Mouse (Mus musculus) B cell, adult 2 months (primary cell): ENCODE results near the gene Gstk1.
A peak's percentile ranks its signal among the peaks of the same experiment; 100 is the strongest.

ENCODE experiments used
- DNase-seq, 2 experiments: peaks; one replicate each; pipeline ENCODE4 v3.0.0; 2022

Gene Gstk1

DNA sequence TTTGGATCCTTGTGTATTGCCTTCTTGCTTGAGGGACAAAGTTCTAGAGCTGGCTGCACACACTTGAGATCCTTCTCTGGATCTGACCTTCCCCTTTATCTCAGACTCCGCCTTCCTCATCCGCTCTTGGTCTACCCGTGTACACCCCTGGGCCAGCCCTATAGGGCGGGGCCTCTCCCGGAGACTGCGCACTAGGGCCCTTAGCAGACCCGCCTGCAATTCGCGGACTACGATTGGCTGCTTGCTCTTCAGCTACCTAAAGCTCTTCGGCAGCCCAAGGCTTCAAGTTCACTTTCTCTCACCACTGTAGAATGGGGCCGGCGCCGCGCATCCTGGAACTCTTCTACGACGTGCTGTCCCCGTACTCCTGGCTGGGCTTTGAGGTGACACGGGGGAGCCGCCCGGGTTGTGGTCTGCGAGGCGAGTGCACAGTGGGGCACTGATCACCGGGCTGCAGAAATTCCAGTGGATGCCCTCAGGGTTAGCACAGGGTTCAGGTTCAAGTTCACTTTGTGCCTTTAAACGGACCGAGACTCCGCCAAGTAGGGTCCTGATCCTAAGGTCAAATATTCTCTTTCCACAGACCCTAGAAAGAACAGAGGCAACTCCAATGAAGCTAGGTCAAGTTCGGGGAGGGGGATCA lies at the start of gene Gstk1:
Gene Gstk1 (plus strand): TSS at position 225 of the 643 bp plus-strand sequence.
- DNase-seq: peak; percentile 84 to 86

DNA sequence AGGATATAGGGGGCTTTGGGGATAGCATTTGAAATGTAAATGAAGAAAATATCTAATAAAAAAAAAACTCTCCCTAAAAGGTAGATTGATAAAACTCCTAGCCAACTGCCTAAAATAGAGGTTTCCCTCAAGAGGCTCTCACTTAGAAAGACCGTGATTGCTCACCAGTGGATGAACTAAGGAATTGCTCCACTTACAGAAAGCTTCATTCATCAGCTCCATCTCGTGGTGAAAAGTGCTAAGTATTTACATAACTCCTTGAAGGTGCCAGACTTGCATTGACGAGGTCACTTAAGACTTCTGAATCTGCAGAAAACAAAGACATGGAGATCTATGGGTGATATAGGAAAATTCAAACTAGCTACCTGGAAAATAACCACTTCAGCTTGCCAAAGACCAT lies 48.0 kb upstream of the Gstk1 start:
- no peak for DNase-seq

DNA sequence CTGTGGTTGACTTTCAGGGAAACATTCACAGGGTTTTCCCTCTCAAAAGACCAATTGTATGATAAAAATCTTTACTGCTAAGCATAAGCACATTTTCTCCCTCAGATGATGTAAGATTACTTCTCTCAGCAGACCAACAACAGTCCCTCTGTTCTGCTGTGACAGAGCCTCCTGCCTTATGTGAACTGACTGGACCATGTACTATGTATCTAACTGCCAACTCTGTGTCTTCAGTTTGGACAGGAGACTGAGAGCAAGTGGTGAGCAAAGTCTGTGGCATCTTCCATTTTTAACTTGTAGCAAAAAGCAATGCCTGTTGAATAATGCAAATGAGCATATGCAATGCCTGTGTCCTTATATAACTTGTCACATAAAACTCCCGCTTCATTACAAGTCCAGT lies 46.2 kb upstream of the Gstk1 start:
- DNase-seq: no peak

DNA sequence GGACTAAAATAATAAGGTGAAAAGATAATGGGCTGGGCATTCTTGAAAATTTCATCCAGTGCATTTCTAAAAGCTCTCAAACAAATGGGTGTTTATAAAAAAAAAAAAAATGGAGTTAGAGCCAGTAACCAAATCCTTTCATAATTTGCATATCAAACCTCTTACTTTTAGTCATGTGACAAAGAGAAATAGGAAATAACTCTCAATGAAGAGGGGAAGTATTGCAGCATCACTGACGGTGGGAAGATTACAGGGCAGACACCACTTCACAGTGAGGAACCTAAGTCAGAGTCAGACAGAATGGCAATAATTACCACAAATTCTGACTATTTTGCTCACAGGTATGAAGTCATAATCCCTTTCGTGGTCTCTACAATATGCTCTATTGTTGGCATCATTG lies 30.7 kb upstream of the Gstk1 start, which contains the start of gene Tas2r144:
Gene Tas2r144 (plus strand): TSS at position 301 of the 400 bp plus-strand sequence.
- no peak for DNase-seq

DNA sequence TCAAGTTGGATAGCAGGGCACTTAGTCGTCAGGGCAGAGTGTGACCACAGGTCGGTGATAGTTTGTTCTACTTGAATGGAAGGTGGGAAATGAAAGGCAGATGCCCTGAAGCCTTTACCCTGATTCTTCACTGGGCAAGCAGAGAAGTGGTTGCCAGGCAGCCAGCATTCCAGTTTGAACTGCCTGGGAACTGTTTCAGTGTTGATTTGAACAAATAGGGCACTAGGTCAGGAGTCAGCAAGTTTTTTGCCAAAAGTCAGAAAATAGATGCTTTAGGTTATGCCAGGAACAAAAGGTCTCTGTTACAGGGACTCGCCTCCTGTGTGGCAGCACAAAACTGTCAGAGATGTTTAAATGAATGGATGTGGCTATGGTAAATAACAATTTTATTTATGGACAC lies 23.4 kb upstream of the Gstk1 start:
- no peak for DNase-seq

DNA sequence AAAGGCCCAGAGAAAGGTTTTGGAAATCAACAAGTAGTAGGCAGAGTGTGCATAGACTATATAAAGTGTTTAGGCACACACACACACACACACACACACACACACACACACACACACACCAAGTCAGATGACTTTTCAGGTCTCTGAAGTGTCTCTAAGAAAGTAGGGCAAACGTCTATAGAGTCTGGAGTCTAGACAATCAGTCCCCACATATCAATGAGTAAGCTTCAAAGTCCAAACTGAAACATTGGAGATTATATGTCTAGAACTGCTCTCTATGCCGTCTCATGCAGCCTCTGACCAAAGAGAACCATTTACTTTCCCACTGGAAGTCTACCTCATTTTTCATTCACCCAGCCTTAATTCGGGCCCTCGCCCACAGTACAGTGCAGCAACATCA lies 20.7 kb upstream of the Gstk1 start:
- DNase-seq: no peak

DNA sequence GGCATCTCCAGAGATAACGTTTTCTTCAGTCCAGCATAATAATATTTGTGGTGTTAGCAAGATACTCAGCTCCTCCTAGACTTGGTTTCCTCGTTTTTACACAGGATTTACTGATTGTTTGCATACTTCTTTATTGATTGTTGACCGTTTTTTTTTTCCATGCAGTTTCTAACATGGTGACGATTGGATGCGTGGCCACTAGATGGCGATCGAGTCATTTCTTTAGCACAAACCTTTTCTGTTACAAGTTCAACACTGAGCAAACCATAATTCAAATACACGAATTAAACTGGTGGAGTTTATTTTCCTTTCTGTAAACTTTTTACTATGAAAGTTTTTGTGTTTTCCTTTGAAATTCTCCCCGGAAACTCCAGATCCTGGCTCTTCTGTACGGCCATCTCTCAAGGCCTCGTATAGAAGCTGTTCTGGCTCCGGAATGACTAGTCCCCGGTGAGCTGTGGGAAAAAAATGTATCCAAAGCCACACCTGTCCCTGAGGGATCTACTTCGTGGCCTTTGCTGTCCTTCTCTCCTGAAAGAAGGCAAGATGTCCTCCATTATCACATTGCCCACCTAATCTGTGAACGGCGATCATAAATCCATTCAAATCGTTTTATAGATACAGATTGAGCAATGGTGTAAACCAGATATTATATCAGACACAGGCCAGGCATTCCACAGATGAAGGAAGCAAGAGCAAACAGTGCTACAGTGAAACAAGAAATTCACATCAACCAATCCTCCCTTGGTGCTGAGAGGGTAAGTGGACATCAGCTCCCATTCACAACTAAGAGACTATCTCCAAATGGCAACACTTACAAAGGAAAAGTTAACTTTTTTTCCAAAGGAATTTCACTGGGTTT lies 18.3 kb upstream of the Gstk1 start:
- peak; percentile 78 to 80 for DNase-seq

DNA sequence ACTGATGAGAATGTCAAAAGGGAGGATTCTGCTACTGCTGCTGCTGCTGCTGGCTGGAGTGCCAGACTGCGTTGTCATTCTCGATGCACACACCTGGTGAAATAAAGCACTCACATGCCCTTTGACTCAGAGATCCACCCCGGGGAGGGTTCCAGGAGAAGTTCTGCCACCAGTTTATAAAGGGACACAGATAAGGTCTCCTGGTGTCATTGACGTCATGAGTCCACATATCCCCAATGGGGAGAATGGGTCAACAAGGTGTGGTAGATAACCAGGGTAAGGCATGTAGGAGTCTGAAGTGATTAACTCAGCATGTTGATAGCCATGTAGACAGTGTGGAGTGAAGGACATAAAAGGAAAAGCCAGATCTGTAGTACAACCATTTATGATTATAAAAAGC lies 16.1 kb upstream of the Gstk1 start:
- no peak for DNase-seq

DNA sequence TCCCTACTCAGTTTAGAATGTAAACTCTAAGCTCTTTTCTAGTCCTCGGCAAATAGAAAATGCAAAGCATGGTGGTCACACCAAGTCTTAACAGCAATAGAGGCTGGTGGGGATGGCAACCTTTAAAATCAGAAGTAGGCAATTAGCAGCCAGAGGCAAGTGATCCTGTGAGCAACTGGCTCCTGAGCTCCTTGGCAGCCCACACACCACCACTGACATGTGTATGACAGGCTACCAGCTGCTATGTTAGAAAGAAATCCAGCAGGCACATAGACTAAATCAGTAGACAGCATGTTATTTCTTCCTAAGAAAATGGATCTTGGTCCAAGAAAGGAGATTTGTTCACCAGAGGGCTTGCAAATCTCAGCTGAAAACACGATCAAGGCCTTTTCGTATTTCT lies 14.5 kb upstream of the Gstk1 start:
- DNase-seq: no peak

DNA sequence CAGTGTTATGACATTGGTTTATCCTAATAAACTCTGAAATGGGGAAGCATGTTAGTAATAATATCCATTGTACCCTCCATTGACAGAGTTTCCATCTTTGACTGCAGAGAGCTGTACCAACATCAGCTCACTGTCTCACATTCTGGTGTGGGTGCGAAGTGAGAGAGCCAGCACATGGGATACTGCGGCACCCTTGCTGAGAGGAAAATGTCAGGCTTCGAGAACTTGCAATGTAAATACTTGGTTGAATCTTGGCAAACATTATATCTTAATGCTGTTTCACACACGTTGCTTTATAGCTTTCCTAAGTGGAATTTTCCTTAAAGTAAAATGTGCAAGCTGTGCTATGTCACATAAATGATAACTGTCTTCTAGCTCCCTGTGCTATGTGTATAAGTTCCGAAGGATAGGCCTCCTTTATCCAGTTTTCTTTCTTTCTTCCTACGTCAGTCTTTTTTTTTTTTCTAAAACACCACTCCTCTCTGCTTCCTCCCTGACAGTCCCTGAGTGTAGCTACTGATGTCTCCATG lies 8.4 kb upstream of the Gstk1 start:
- DNase-seq: no peak

DNA sequence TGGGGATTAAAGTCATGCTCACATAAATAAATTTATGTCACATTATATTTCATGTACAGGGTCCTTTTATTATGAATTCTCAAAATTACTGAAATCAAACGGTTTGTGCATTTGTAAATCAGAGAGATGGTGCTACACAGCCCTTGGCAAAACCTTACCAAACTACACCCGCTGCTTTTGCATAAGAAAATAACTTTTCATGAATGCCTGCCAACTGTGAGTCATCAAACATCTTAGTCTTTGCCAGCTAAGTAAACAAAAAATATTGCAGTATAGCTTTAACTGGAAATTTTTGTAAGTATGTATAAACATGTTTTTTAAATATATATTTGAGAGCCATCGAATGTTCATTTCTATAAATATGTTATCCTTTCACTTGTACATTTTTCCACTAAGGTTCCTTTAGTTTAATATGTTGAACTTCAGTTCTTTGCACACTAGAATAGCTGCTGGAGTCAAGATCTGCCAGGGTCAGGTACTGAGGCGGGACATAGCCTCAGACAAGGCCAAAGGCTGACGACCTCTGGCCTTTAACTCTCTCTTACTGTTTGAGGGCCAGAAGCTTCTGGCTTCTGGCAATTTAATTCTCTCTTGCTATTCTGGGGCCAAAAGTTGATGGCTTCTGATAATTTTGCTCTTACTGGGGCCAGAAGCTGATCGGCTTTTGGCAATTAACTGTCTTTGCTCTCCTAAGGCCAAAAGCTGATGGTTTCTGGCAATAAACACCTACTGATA lies 4.3 kb upstream of the Gstk1 start:
- no peak for DNase-seq

DNA sequence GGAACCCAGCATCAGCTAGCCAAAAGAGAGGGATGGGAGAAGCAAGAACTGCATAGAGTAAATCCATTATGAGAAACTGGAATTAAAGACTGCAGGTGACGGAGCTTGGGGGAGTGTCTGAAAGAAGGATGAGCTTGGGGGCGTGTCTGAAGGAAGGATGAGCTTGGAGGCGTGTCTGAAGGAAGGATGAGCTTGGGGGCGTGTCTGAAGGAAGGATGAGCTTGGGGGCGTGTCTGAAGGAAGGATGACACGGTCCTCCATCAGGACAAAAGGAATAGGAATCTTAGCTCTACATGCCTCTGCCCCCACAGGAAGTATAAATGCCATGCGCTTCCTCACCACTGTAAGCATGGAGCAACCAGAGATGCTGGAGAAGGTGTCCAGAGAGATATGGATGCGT lies 1.4 kb downstream of the Gstk1 start:
- no peak for DNase-seq

DNA sequence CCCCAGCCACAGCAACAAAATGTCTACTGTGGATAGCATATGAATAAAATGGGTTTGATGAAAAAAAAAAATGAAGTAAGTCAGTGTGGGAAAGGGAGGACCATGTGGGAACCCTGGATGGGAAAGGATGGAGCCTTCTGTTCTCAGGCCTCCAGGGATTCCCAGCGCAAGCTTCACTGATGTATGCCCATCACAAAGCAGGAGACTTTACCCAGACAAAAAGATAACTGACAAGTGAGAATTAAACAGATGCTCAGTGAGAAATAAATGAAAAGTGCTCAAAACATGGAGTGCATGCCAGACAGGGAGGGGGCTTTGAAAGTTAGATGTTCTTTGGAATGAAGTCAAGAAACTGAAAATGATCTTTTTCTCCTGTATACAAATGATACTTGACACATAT lies 2.2 kb downstream of the Gstk1 start:
- no peak for DNase-seq

DNA sequence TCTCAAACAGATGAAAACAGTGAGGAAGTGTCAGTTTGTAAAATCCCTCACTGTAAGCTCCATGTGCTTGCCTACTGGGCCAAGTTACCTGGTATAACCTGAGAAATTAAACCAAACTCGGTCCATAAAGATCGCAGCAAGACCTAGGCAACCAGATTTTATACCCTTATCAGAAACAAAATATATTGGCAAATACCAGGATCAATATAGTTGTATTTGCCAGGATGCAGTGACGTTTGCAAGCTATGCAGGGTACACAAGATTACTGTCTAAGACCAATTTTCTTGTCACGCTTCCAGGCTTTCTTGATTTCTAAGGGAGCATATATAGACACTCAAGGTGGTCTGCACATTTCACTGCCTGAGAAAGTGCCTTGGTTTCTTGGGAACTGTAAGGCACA lies 6.1 kb downstream of the Gstk1 start:
- DNase-seq: no peak

DNA sequence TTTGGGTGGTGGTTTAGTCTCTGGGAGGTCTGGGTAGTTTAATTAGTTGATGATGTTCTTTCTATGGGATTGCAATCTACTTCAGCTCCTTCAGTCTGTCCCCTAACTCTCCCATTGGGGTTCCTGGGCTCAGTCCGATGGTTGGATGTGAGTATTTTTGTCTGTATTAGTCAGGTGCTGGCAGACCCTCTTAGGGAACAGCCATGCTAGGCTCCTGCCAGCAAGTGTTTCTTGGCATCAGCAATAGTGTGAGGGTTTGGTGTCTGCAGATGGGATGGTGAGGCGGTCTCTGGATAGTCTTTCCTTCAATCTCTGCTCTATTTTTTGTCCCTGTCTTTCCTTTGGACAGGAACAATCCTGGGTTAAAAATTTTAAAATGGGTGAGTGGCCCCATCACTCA lies 7.4 kb downstream of the Gstk1 start:
- no peak for DNase-seq

DNA sequence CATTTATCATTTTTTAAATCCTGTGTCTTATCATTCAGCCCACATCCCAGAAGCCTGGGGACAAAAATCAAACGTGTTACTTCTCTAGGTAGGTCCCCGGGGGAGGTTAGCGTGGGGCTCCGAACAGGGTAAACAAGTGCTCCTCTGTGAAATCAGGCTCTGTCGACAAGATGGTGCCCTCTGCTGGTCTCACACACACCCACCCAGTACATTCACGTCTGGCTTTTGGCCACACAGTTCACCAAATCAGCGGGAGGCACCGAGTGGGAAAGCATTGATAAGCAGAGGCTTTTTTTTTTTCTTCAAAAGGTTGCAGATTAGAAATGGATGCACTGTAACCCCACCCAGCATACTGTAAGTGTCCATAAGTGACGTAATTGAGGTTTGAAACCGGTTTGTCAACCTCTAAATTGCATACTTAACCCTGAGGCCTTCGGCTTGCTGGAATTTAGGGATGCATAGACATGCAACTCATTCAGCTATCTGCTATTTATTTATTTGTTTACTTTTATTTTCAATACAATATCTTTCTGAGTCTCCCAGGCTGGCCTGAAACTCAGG lies 11.6 kb downstream of the Gstk1 start:
- DNase-seq: peak; percentile 71 to 73

DNA sequence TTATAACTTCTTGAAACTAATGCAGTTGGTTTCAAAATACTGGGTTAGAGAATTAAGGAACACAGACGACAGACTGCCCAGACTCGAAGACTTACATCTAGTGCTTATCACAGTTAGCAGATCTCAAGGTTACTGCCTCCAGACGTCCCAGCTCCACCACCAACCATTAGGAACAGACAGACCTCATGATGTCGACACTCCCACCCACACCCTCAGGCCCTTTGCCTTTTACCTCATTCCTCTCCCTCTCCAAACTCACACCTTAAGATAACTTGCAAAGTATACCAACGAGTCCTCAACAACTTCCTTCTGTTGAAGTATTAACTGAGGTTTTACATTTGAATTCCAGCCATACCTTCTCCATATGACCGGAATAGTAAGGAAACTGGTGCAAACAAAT lies 14.7 kb downstream of the Gstk1 start:
- DNase-seq: no peak

DNA sequence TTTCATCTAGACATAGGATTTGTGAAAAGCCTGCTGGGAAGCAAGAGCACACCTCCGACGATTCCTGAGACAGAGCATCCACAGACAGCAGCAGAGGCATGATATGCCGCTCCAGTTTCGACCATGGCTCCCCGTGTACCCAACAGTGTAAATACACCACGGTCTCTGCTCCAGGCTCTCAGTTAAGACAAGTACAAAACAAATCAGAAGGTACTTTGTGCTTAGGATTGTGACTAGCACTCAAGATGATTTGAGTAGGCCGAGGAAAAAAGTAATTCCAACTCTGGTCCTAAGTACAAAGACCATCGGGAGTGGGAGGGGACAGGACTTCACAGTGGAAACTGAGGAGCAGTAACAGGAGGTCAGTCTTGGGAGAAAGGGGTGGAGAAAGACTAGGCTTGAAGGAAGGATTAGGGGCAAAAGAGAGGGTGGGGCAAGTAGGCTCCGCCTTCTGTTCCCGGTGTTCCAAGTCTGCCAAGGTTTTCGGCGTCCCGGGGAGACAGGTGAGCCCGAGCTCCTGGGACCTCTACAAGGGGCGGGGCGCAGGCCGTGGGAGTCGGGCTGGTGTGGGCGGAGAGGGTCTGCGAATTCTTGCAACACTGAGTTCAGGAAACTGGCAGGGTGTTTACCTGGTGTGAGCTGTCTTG lies 15.9 kb downstream of the Gstk1 start, which contains the start of gene Tmem139:
Gene Tmem139 (plus strand): TSS at position 447 of the 647 bp plus-strand sequence.
- no peak for DNase-seq

DNA sequence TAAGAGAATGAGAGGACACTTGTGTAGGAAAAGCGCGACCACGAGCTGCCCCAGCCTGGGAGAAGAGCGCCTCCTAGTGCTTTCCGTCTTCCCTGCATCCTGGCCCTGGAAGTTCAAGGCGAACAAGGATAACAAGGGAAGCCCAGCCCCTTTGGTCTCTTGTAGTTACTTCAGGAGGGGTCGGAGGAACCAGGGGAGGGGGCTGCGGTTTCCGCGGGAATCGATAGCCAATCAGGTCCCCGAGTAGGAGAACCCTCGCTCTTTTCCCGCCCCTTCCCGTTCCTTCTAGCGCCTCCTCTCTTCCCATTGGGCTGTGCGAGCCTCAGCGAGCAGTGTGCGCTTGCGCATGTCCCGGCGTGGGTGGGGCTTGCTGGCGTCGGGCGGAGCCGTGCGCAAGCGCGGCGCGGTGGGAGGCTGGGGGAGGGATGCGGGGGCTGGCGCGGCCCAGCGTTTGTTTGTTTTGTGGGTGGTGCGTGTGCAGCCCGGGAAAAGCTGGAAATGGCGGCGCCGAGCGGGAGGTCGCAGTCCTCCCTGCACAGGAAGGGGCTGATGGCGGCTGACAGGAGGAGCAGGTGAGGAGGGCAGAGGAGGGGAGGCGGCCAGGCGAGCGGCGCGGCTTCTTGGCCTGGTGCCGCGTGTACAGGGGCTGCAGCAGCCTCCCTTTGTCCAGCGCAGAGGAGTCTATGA lies 19.0 kb downstream of the Gstk1 start, which contains the start of gene Casp2:
Gene Casp2 (plus strand): TSS at position 360 of the 687 bp plus-strand sequence.
- peak; percentile 97 for DNase-seq

DNA sequence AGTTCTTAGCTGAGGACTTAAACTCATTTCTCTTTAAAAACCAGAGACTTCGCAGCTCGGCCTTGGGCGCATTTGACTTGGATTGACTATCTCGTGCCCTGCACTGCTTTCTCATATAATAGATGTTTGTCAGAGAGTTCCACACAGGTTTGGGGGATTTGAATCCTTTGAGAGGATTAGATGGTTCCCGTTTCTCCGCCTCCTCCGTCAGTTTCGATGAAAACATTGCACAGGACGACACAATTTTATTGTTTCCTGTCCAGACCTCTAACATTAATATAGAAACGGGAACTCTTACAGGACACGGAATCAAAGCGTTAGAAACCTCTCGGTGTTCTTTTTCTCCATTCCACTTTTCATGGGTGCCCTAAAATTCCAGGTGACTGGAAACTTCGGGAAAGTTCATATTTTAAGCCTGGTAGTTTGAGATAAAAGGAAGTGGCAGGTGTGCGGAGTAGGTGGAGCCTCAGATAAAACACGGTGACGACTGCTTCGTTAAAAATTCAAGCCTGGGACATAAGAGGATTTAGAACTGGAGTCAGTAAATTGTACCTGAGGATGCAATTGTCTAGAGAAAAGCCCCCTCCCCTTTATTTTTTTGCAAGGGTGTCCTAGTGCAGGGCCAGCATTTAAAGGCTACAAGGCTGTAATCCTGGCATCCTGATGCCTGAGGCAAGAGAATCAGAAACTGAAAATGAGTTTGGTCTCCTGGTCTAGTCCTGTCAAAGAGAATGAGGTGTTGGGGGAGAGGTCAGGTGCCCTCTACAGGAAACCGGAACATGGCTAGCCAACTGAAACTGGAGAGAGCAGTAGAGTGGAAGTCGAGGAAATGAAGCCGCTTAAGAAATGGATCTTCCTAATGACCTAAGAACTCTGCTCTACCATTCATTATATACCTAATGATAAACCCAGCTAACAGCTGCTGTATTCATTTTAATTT lies 19.9 kb downstream of the Gstk1 start:
- peak; percentile 64 to 68 for DNase-seq

DNA sequence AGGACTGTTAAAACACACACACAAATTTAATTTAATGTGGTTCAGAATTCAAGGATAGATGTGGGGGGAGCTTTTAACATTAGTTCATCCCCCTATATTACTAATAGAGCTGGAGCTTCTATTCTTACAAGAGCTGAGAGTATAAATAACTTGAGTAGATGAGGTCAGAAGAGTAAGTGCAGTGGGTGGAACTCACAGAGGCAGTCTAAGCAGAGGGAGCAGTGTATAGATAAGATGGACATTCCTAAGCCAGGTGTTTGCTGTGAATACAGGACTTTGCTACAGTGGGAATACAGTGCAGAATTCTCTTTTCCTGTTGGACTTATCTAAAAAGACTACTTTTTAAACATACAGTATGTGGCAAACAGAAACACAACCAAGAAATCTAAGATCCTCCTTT lies 25.1 kb downstream of the Gstk1 start:
- no peak for DNase-seq
